Mouse (Mus musculus) lung, embryonic 16.5 days (tissue): Measurements from ENCODE around the gene Agpat4. TPM values are rescaled to one million over a fixed set of nuclear protein-coding genes. Genes with fewer than 3 reads are reported as not detected.

Experiments used
- ATAC-seq: fragments of 200-750 bp; cut with Nextera tagmentation; 2 replicates; pipeline ENCODE4 v1.8.0; 2017; ENCODE audit warnings: low read depth, mild to moderate bottlenecking, moderate library complexity
- H3K27ac ChIP-seq: fragments of 300-500 bp; sonication (generic); 2 replicates; pipeline ENCODE4 v1.5.1; 2014; ENCODE audit warnings: mild to moderate bottlenecking, control low read depth, low read length
- H3K27me3 ChIP-seq: fragments of 300-500 bp; sonication (generic); 2 replicates; pipeline ENCODE4 v1.6.1; 2014; ENCODE audit warnings: low read depth, low read length, mixed read lengths; ENCODE audit not compliant: control insufficient read depth, insufficient read depth
- H3K36me3 ChIP-seq: fragments of 300-500 bp; sonication (generic); 2 replicates; pipeline ENCODE4 v1.6.1; 2014; ENCODE audit warnings: low read length; ENCODE audit not compliant: control insufficient read depth, insufficient read depth
- H3K4me1 ChIP-seq: fragments of 300-500 bp; sonication (generic); replicated peaks from 2 replicates; pipeline ENCODE4 v1.6.1; 2014; ENCODE audit warnings: low read length, mixed read lengths; ENCODE audit not compliant: control insufficient read depth, insufficient read depth
- H3K4me2 ChIP-seq: fragments of 300-500 bp; sonication (generic); 2 replicates; pipeline ENCODE4 v1.6.1; 2014; ENCODE audit warnings: low read depth, low read length, control low read depth
- H3K4me3 ChIP-seq: fragments of 300-500 bp; sonication (generic); 2 replicates; pipeline ENCODE4 v1.5.1; 2014; ENCODE audit warnings: mild to moderate bottlenecking, low read length, control low read depth
- H3K9ac ChIP-seq: fragments of 300-500 bp; sonication (generic); 2 replicates; pipeline ENCODE4 v1.6.1; 2014; ENCODE audit warnings: low read length, control low read depth
- H3K9me3 ChIP-seq: fragments of 300-500 bp; sonication (generic); 2 replicates; pipeline ENCODE4 v1.6.1; 2016; ENCODE audit warnings: low read length; ENCODE audit not compliant: control insufficient read depth
- WGBS: fragments of 180-500 bp; shearing (Covaris S2); extraction: QIAGEN DNeasy Blood & Tissue Kit; methylation state at CpG from one replicate; pipeline ENCODE4 v1.1.7; 2014; 5-methylcytosine and 5-hydroxymethylcytosine counted together
- polyA plus RNA-seq: library from polyadenylated mRNA; unstranded; fragments of >200 nt; fragmentation: Nextera tagmentation; extraction: Ambion mirVana; gene quantifications from 2 replicates; pipeline ENCODE4 v1.2.1, GENCODE M21; 2015

Agpat4 gene
- polyA plus RNA-seq, 1 experiment from 2014 or later, result 39.6 TPM

DNA sequence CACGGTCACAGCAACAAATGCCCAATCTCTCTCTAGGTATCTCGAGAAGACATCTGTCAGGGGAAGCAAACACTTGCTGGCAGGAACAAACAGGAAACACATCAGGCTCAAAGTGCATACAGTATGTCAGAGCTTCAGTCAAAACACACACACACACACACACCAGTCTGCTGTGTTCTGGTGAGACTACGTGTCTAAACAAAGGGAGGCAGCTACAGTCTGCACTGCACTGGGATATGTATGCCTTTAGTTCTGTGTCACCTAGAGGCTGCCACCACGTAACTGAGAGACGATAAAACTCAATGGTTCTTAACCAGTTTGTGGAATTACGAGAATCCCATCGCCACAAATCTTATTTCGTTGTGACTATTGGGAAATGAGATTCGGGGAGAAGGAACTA is 111.3 kb downstream of the Agpat4 start:
- Histone ChIP-seq H3K4me2 (no peak overlapping the region), H3K27me3 (no peaks in the 10 kb centered on the region), H3K4me3 (no peak overlapping the region), H3K4me1 (no peaks in the 10 kb centered on the region), H3K9me3 (no peaks in the 10 kb centered on the region), H3K27ac (no peak overlapping the region), H3K36me3 (peaks cover 39% of the 10 kb centered on the region), H3K9ac (no peak overlapping the region)
- ATAC-seq, result no peak
- WGBS, result 89% methylated on average over 9 of the region's 9 CpGs

DNA sequence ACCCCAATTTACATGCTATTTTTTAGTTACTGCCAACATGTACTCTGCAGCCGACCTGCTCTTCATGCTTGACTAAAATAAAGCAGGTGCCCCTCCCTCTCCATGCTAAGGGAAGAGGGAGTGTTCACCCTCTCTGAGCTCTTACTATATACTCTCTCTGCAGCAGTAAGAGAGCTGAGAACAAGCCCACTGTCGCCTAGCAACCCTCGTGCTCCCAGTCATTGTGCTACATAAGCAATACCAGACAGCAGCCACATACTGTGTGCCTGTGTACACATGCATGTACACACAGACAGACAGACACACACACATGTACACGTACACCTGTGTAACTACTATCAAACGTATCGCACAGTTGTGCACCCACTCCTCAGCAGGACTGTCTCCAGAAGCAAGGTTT is 111.7 kb downstream of the Agpat4 start:
- Histone ChIP-seq H3K27ac (no peak overlapping the region), H3K4me1 (no peaks in the 10 kb centered on the region), H3K36me3 (peaks cover 42% of the 10 kb centered on the region), H3K4me3 (no peak overlapping the region), H3K4me2 (no peak overlapping the region), H3K9me3 (no peaks in the 10 kb centered on the region), H3K27me3 (no peaks in the 10 kb centered on the region), H3K9ac (no peak overlapping the region)
- ATAC-seq, result no peak
- WGBS, result 83% methylated on average over 6 of the region's 6 CpGs

DNA sequence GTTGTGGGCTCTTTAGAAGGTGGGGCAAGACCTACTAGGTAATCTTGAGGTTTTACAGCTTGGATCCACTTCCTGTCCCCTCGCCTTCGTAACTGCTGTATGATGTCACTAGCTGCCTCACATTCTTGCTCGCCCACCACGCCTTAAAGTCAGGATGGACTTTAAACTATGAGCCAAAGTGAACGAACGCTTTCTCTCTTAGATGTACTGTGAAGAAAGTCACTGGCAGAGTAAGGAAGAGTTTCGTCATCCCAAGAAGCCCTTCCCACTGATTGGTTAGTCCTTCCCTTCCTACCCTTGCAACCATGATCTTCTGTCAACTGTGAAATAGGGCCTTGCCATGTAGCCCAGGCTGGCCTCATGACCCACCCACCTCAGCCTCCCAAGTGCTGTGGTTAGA is 112.6 kb downstream of the Agpat4 start:
- Histone ChIP-seq H3K4me2 (no peak overlapping the region), H3K9ac (no peak overlapping the region), H3K36me3 (peaks cover 48% of the 10 kb centered on the region), H3K4me3 (no peak overlapping the region), H3K4me1 (no peaks in the 10 kb centered on the region), H3K27ac (no peak overlapping the region), H3K9me3 (no peaks in the 10 kb centered on the region), H3K27me3 (no peaks in the 10 kb centered on the region)
- no peak for ATAC-seq
- 83% methylated on average over 7 of the region's 7 CpGs for WGBS

DNA sequence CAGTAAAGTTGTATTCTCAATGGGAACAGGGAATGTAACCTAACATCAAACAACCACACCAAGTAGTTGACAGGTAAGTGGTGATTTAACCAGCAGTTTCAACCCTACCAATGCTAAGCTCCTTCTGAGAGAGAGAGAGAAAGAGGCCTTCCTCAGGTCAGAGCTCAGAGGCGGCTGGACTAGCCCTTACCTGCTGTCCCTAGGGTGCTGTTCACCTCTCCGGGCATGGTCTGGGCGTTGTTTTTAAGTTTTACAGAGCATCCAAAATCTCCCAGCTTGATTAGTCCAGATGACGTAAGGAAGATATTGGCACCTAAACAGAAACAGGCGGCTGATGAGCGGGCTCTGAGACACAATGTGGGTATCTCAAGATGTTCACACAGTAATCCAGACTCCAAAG is 114.2 kb downstream of the Agpat4 start:
- Histone ChIP-seq H3K9me3 (no peaks in the 10 kb centered on the region), H3K27me3 (no peaks in the 10 kb centered on the region), H3K4me3 (no peak overlapping the region), H3K27ac (no peak overlapping the region), H3K4me2 (no peak overlapping the region), H3K36me3 (peaks cover 50% of the 10 kb centered on the region), H3K9ac (no peak overlapping the region), H3K4me1 (no peaks in the 10 kb centered on the region)
- WGBS, result 96% methylated on average over 6 of the region's 6 CpGs
- no peak for ATAC-seq

DNA sequence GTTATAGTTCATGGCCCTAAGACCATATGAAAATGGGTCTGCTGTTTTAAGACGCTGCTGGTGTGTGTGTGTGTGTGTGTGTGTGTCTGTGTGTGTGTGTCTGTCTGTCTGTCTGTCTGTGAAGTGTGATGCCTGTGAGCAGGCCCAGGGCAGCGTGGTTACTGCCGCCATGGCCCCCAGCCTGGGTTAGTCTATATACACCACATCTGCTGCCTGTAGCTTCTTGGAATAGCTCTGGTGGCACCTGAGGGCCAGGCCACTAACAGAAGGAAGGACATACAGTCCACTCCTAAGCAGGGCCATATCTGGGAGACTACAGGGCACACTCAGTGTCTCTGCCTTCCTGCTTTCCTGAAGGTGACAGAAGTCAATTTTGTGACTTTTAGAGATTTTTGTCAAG is 122.2 kb downstream of the Agpat4 start:
- Histone ChIP-seq H3K27ac (no peak overlapping the region), H3K4me2 (no peak overlapping the region), H3K4me3 (no peak overlapping the region), H3K9me3 (no peaks in the 10 kb centered on the region), H3K9ac (no peak overlapping the region), H3K4me1 (no peaks in the 10 kb centered on the region), H3K36me3 (peaks cover 15% of the 10 kb centered on the region), H3K27me3 (no peaks in the 10 kb centered on the region)
- no peak for ATAC-seq
- WGBS, result 87% methylated on average over 3 of the region's 3 CpGs

DNA sequence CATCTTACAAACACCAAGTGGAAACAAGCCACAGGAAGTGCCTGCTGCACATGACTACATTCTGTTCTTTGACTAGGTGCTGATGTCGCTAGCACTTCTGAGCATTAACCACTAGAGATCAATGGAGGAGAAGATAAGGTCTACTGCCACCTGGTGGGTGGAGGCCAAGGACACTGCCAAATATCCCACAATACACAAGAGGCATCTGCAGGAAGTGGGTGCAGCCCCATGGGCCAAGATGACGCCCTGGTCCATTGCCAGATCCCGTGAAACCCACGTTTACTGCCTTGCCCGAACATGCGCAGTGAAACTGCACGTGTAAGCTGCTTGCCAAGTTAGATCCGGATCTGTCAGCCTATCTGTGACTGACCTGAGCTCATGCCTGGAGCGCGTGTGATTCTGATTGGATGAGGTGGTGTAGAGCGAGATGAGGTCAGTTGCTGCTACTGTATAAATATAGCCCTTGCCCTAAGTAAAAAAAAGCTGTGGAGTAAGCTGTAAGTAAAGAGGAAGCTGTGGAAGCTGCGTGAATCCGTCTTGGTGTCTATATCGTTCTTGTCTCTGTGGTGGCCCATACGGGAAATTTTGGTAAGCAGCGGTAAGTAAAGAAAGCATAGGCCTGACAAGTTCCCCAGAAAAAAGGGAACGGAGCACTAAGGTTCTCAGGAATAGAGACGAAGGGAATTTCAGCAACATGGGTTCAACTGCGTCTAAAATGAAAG is 131.4 kb downstream of the Agpat4 start:
- H3K9me3 ChIP-seq, result 0 out of 2 replicates have a peak, but pooled peaks cover 5% of the 10 kb centered on the region
- ATAC-seq, result no peak
- no peak overlapping the region for H3K4me3 ChIP-seq
- H3K27me3 ChIP-seq, result no peaks in the 10 kb centered on the region
- H3K4me1 ChIP-seq, result no peaks in the 10 kb centered on the region
- no peak overlapping the region for H3K27ac ChIP-seq
- H3K4me2 ChIP-seq, result no peak overlapping the region
- WGBS, result 94% methylated on average over 19 of the region's 19 CpGs
- H3K9ac ChIP-seq, result no peak overlapping the region
- peaks cover 58% of the 10 kb centered on the region for H3K36me3 ChIP-seq

DNA sequence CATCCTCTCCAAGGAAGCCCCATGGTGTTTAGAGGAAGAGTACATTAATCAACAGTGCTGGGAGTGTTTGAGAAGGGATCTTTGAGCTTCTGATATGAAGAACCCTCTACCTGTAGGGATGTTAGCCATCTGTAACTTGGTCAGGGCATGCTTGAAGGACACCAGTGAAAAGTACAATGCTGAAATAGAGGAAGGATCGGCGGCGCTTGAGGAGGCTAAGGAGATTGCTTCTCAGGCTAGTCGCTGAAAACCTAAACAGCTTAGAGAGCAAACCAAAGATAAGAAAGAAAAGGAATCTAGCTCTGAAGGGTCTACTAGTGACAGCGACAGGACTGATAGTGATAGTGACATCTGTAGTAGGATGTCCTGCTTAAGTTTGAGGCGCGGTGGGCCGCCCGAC is 132.1 kb downstream of the Agpat4 start:
- no peak overlapping the region for H3K27ac ChIP-seq

DNA sequence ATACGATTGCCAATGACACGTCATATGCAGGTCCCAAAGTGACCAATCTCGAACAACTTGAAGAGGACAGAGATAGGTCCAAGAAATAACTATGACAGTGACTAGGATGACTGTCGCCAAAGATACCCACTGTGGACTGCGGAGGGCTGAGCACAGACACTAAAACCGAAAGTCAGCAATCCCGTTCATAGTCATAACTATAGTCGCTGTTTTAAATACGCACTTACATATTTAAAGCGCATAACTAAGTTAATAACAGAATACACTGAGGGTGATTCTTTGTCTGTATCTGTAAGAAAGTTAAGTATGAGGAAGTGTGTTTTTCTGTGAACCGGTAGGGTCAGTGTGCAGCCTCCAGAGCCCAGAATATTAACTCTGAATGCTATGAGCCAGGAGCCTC is 137.6 kb downstream of the Agpat4 start:
- no peaks in the 10 kb centered on the region for H3K27me3 ChIP-seq
- no peak overlapping the region for H3K9ac ChIP-seq
- no peak overlapping the region for H3K4me3 ChIP-seq
- 0 out of 2 replicates have a peak, but pooled peaks cover 5% of the 10 kb centered on the region for H3K9me3 ChIP-seq
- H3K4me2 ChIP-seq, result no peak overlapping the region
- no peak for ATAC-seq
- no peak overlapping the region for H3K27ac ChIP-seq
- no peaks in the 10 kb centered on the region for H3K4me1 ChIP-seq
- WGBS, result 94% methylated on average over 11 of the region's 11 CpGs
- peaks cover 51% of the 10 kb centered on the region for H3K36me3 ChIP-seq

More for the DNA sequence above, 132.1 kb downstream of the Agpat4 start:
- Histone ChIP-seq H3K36me3 (peaks cover 61% of the 10 kb centered on the region), H3K4me2 (no peak overlapping the region), H3K4me3 (no peak overlapping the region), H3K9me3 (0 out of 2 replicates have a peak, but pooled peaks cover 5% of the 10 kb centered on the region), H3K4me1 (no peaks in the 10 kb centered on the region), H3K27me3 (no peaks in the 10 kb centered on the region), H3K9ac (no peak overlapping the region)
- WGBS, result 96% methylated on average over 9 of the region's 9 CpGs
- no peak for ATAC-seq

DNA sequence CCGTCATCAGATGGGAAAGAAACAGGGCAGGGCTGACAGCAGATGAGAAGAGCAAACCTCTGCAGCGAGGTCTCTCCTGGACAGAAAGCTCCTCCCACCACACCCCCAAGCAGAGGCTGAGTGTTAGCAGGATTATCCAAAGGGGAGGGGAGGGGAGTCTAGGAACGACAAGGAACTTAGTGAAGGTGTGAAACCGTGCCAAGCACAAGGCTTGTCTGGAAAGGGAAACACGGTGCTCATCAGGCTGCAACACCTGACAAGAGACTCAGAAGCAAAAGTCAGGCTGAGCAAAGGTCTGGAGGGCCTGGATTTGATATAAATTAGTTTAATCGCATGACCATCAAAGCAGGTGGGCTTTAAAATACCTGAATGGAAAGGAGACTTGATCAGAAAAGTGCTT is 140.0 kb downstream of the Agpat4 start:
- Histone ChIP-seq H3K4me2 (no peak overlapping the region), H3K27me3 (no peaks in the 10 kb centered on the region), H3K4me3 (no peak overlapping the region), H3K36me3 (peaks cover 30% of the 10 kb centered on the region), H3K27ac (no peak overlapping the region), H3K9me3 (no peaks in the 10 kb centered on the region), H3K4me1 (no peaks in the 10 kb centered on the region), H3K9ac (no peak overlapping the region)
- WGBS, result 63% methylated on average over 6 of the region's 6 CpGs
- ATAC-seq, result no peak
